Mouse (Mus musculus): Measurements from ENCODE around the gene Hand1.

The Hand1 gene

GRCm38 (mm10) chr11:57801766-57802510, 30.7 kb downstream of the Hand1 start:
- peak; percentile 34 to 35 for DNase-seq (ENCODE audit: low spot score in 2 of 2)

GRCm38 (mm10) chr11:57800971-57801765, 31.4 kb downstream of the Hand1 start, which contains the start of gene Sap30l:
Gene Sap30l (plus strand): TSS chr11:57801637.
- peak; percentile 95 to 97 for DNase-seq (ENCODE audit: low spot score in 2 of 2)

GRCm38 (mm10) chr11:57800266-57800951, 32.2 kb downstream of the Hand1 start:
- DNase-seq (ENCODE audit: low spot score in 2 of 2), result peak in 1 of 2 experiments; percentile 25

- no peak for DNase-seq (ENCODE audit: low spot score in 2 of 2)
Observed at GRCm38 (mm10) chr11:57799456-57799855, 33.2 kb downstream of the Hand1 start.

GRCm38 (mm10) chr11:57797828-57798227, 34.8 kb downstream of the Hand1 start:
- no peak for DNase-seq (ENCODE audit: low spot score in 2 of 2)

DNA sequence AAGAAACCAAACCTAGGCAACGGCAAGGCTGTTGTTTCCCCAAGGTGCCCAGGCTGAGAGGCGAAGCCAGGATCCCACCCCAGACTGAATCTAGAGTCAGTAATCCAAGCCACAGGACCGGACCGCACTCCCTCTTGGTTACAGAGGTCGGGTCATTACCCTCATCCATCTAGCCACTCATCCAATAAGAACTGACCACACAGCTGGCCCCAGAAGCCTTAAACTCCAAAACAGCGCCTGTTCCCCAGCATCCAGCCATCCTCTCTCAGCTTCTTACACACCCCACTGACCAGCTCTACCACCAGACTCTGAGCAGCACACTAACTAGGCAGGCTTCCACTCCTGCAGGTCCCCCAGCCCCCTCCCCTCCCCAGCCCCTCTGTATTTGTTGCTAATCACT, 37.5 kb downstream of the Hand1 start:
- no peak for DNase-seq (ENCODE audit: low spot score in 2 of 2)

GRCm38 (mm10) chr11:57790866-57791535, 41.6 kb downstream of the Hand1 start:
- DNase-seq (ENCODE audit: low spot score in 2 of 2), result no peak

GRCm38 (mm10) chr11:57787913-57788312, 44.7 kb downstream of the Hand1 start:
- DNase-seq (ENCODE audit: low spot score in 2 of 2), result peak; percentile 31 to 68

DNA sequence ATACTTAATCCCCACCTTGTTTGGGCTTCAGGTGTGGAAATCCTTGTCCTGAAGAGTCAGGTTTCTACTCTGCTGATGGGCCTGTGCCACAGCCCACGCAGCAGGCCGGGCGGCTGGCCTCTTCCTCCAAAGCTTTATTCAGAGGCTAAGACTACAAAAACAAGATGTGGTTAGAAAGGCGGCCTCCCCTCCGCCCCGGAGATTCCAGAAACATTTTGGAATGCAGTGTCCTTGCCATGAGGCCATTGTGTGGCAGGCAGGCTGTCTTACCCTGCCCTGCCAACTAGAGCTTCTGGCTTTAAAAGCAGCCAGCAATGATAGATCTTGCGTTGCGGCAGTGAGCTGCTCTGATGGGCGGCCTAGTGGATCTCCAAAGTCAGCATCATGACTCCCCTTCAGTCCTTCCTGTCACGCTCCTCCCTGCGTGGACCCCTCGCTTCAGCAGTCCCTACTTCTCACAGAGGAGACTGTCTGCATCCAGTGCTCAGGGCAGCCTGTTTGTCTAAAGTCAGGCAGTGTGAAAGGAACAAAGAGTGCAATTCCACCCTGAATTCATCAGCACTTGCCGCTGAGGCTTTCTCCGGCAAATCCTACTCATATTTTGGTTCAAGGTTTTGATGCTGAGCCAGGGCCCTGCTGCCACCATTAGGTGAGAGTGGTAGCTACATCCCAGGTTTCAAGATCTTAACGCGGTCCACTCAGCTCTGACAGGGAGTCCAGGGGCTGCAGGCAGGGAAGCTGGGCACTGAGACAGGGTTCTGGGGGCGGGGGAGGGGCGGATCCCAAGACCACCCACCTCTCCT, 45.8 kb downstream of the Hand1 start:
- no peak for DNase-seq (ENCODE audit: low spot score in 2 of 2)

GRCm38 (mm10) chr11:57779824-57780223, 52.8 kb downstream of the Hand1 start:
- no peak for DNase-seq (ENCODE audit: low spot score in 2 of 2)
